Mouse (Mus musculus) forebrain, embryonic 11.5 days (tissue): ENCODE measurements around the gene Lrp10. TPM values are rescaled to one million over a fixed set of nuclear protein-coding genes. Genes with fewer than 3 reads are reported as not detected.

ENCODE experiments used
- ATAC-seq: fragments of 200-750 bp; cut with Nextera tagmentation; replicated peaks from 2 replicates; pipeline ENCODE4 v1.8.0; 2017; ENCODE audit warnings: moderate TSS enrichment; ENCODE audit not compliant: low FRiP score
- DNase-seq: peaks from one replicate; pipeline ENCODE4 v3.0.0-alpha.2; 2017; ENCODE audit warnings: low spot score
- H3K27ac ChIP-seq: fragments of 300-500 bp; sonication (generic); 2 replicates; pipeline ENCODE4 v1.5.1; 2014; ENCODE audit warnings: low read depth, low read length
- H3K27me3 ChIP-seq: fragments of 300-500 bp; sonication (generic); 2 replicates; pipeline ENCODE4 v1.6.1; 2014; ENCODE audit warnings: mild to moderate bottlenecking, low read length, mixed read lengths; ENCODE audit not compliant: control insufficient read depth, insufficient read depth
- H3K36me3 ChIP-seq: fragments of 300-500 bp; sonication (generic); 2 replicates; pipeline ENCODE4 v1.6.1; 2014; ENCODE audit warnings: mild to moderate bottlenecking, low read length, moderate library complexity, mixed read lengths; ENCODE audit not compliant: control insufficient read depth, insufficient read depth
- H3K4me1 ChIP-seq: fragments of 300-500 bp; sonication (generic); replicated peaks from 2 replicates; pipeline ENCODE4 v1.6.1; 2014; ENCODE audit warnings: low read length, mixed read lengths; ENCODE audit not compliant: control insufficient read depth, insufficient read depth
- H3K4me2 ChIP-seq: fragments of 300-500 bp; sonication (generic); 2 replicates; pipeline ENCODE4 v1.6.1; 2014; ENCODE audit warnings: low read depth, mild to moderate bottlenecking, low read length, moderate library complexity, mixed read lengths; ENCODE audit not compliant: severe bottlenecking
- H3K4me3 ChIP-seq: fragments of 300-500 bp; sonication (generic); 2 replicates; pipeline ENCODE4 v1.5.1; 2014; ENCODE audit warnings: low read depth, low read length
- H3K9ac ChIP-seq: fragments of 300-500 bp; sonication (generic); 2 replicates; pipeline ENCODE4 v1.6.1; 2014; ENCODE audit warnings: low read length
- H3K9me3 ChIP-seq: fragments of 300-500 bp; sonication (generic); 2 replicates; pipeline ENCODE4 v1.6.1; 2016; ENCODE audit warnings: low read length, mixed read lengths; ENCODE audit not compliant: control insufficient read depth
- WGBS: fragments of 180-500 bp; shearing (Covaris S2); extraction: QIAGEN DNeasy Blood & Tissue Kit; methylation state at CpG from one replicate; pipeline ENCODE4 v1.1.7; 2014; 5-methylcytosine and 5-hydroxymethylcytosine counted together
- polyA plus RNA-seq: library from polyadenylated mRNA; unstranded; fragments of >200 nt; fragmentation: Nextera tagmentation; extraction: Ambion mirVana; gene quantifications from 2 replicates; pipeline ENCODE4 v1.2.1, GENCODE M21; 2014

Gene Lrp10
- polyA plus RNA-seq = 28.8 and 29.9 TPM in 2 replicates

GRCm38 (mm10) chr14:54463959-54464292 lies at the start of gene Lrp10:
Gene Lrp10 (plus strand): TSS chr14:54464137.
- under 1% methylated on average over 35 of the region's 35 CpGs for WGBS
- Histone ChIP-seq H3K9me3 (no peaks in the 10 kb centered on the region), H3K4me2 (peak within 1 kb of the TSS; percentile 91), H3K27ac (peak within 1 kb of the TSS; percentile 37; the same call in 1 of the 2 replicates), H3K4me1 (peaks cover 4% of the 10 kb centered on the region; the same call in 1 of the 2 replicates), H3K36me3 (no peaks in the 10 kb centered on the region), H3K4me3 (peak within 1 kb of the TSS; percentile 75), H3K9ac (peak within 1 kb of the TSS; percentile 73), H3K27me3 (no peaks in the 10 kb centered on the region)
- DNase-seq (peak; percentile 94), ATAC-seq (peak; percentile 91)

GRCm38 (mm10) chr14:54415241-54416020 lies 48.5 kb upstream of the Lrp10 start:
- Histone ChIP-seq H3K27me3 (peaks cover 16% of the 10 kb centered on the region), H3K27ac (no peak overlapping the region), H3K4me2 (no peak overlapping the region), H3K9ac (no peak overlapping the region), H3K4me1 (peaks cover 14% of the 10 kb centered on the region), H3K4me3 (no peak overlapping the region), H3K36me3 (no peaks in the 10 kb centered on the region), H3K9me3 (no peaks in the 10 kb centered on the region)
- DNase-seq = no peak
- ATAC-seq = no peak
- WGBS = 9% methylated on average over 13 of the region's 13 CpGs

DNA sequence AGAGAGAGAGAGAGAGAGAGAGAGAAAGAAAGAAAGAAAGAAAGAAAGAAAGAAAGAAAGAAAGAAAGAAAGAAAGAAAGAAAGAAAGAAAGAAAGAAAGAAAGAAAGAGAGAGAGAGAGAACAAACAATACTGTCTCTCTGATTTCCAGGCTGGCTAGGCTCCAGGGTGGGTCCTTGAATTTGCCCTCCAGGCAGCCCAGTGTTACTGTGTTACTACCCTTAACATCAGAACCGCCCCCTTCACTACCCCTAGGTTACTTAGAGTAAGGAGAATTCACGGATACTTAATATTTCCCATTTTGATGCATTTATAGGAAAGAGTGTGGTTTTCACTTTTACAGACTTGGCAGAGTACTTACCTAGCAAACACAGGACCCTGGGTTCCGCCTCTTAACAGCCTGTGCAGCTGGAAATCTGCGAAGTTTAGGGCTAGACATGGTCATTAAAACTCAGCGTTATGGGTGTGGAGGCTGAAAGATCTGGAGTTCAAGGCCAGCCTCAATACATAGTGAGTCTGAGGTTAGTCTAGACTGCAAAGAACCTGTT lies 47.6 kb upstream of the Lrp10 start:
- ATAC-seq = no peak
- Histone ChIP-seq H3K9ac (no peak overlapping the region), H3K27me3 (peaks cover 16% of the 10 kb centered on the region), H3K4me2 (no peak overlapping the region), H3K4me3 (no peak overlapping the region), H3K27ac (no peak overlapping the region), H3K36me3 (no peaks in the 10 kb centered on the region), H3K4me1 (peaks cover 14% of the 10 kb centered on the region), H3K9me3 (no peaks in the 10 kb centered on the region)
- no peak for DNase-seq
- WGBS = 28% methylated on average over 5 of the region's 5 CpGs

GRCm38 (mm10) chr14:54416830-54417229 lies 47.1 kb upstream of the Lrp10 start:
- Histone ChIP-seq H3K36me3 (no peaks in the 10 kb centered on the region), H3K27me3 (peaks cover 16% of the 10 kb centered on the region), H3K4me1 (peaks cover 14% of the 10 kb centered on the region), H3K9me3 (no peaks in the 10 kb centered on the region), H3K9ac (no peak overlapping the region), H3K4me3 (no peak overlapping the region), H3K4me2 (no peak overlapping the region), H3K27ac (no peak overlapping the region)
- DNase-seq (no peak), ATAC-seq (no peak)
- 47% methylated on average over 4 of the region's 4 CpGs for whole genome bisulfite sequencing

- Histone ChIP-seq H3K27me3 (peaks cover 16% of the 10 kb centered on the region), H3K27ac (no peak within 1 kb of the TSS)
- 4% methylated on average over 19 of the region's 19 CpGs for WGBS
Measured at GRCm38 (mm10) chr14:54417623-54418081, 46.3 kb upstream of the Lrp10 start, which contains the start of gene Slc7a7. Gene Slc7a7 (minus strand): TSS chr14:54417780.

DNA sequence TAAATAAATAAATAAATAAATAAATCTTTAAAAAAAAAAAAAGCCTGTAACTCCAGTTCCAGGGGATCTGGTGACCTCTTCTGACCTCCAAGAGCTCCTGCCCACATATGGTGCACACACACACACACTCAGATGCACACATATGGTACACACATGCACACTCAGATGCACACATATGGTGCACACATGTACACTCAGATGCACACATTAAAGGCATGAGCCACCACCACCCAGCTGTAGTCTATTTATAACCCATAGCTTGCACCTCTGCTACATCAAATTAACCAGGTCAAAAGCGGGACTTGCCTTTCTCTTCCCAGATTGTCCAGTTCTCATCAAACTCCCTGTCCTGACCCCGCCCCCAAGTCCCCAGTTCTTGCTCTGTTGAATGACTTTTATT lies 42.9 kb upstream of the Lrp10 start:
- no peaks in the 10 kb centered on the region for H3K36me3 ChIP-seq
- no peak for ATAC-seq
- no peak overlapping the region for H3K4me2 ChIP-seq
- H3K4me1 ChIP-seq = no peaks in the 10 kb centered on the region; the same call in 1 of the 2 replicates
- peaks cover 10% of the 10 kb centered on the region for H3K27me3 ChIP-seq
- no peak overlapping the region for H3K27ac ChIP-seq
- no peak for DNase-seq
- no peak overlapping the region for H3K9ac ChIP-seq
- H3K4me3 ChIP-seq = no peak overlapping the region
- no peaks in the 10 kb centered on the region for H3K9me3 ChIP-seq
- WGBS = 84% methylated on average over 2 of the region's 2 CpGs

More at GRCm38 (mm10) chr14:54417623-54418081, 46.3 kb upstream of the Lrp10 start, which contains the start of gene Slc7a7:
- no peak for DNase-seq
- ATAC-seq = 0 out of 2 replicates have a peak, but pooled peaks have one; percentile 31
- Histone ChIP-seq H3K9ac (no peak within 1 kb of the TSS), H3K9me3 (no peaks in the 10 kb centered on the region), H3K4me1 (peaks cover 11% of the 10 kb centered on the region), H3K4me3 (0 out of 2 replicates have a peak within 1 kb of the TSS, but pooled peaks have one; percentile 7), H3K4me2 (0 out of 2 replicates have a peak within 1 kb of the TSS, but pooled peaks have one; percentile 18), H3K36me3 (no peaks in the 10 kb centered on the region)

- Histone ChIP-seq H3K4me1 (no peaks in the 10 kb centered on the region; the same call in 1 of the 2 replicates), H3K27me3 (no peaks in the 10 kb centered on the region), H3K9ac (no peak overlapping the region), H3K9me3 (no peaks in the 10 kb centered on the region), H3K4me3 (no peak overlapping the region), H3K27ac (no peak overlapping the region), H3K36me3 (no peaks in the 10 kb centered on the region), H3K4me2 (no peak overlapping the region)
- WGBS = 61% methylated on average over 5 of the region's 5 CpGs
- DNase-seq (no peak), ATAC-seq (no peak)
Measured at GRCm38 (mm10) chr14:54423406-54423805, 40.5 kb upstream of the Lrp10 start.

GRCm38 (mm10) chr14:54424634-54425033 lies 39.3 kb upstream of the Lrp10 start:
- DNase-seq = no peak
- 86% methylated on average over 1 of the region's 1 CpGs for WGBS
- Histone ChIP-seq H3K4me1 (no peaks in the 10 kb centered on the region; the same call in 1 of the 2 replicates), H3K4me2 (no peak overlapping the region), H3K4me3 (no peak overlapping the region), H3K27me3 (no peaks in the 10 kb centered on the region), H3K9me3 (no peaks in the 10 kb centered on the region), H3K9ac (no peak overlapping the region), H3K36me3 (no peaks in the 10 kb centered on the region), H3K27ac (no peak overlapping the region)
- no peak for ATAC-seq
